In the genomic region with DNA sequence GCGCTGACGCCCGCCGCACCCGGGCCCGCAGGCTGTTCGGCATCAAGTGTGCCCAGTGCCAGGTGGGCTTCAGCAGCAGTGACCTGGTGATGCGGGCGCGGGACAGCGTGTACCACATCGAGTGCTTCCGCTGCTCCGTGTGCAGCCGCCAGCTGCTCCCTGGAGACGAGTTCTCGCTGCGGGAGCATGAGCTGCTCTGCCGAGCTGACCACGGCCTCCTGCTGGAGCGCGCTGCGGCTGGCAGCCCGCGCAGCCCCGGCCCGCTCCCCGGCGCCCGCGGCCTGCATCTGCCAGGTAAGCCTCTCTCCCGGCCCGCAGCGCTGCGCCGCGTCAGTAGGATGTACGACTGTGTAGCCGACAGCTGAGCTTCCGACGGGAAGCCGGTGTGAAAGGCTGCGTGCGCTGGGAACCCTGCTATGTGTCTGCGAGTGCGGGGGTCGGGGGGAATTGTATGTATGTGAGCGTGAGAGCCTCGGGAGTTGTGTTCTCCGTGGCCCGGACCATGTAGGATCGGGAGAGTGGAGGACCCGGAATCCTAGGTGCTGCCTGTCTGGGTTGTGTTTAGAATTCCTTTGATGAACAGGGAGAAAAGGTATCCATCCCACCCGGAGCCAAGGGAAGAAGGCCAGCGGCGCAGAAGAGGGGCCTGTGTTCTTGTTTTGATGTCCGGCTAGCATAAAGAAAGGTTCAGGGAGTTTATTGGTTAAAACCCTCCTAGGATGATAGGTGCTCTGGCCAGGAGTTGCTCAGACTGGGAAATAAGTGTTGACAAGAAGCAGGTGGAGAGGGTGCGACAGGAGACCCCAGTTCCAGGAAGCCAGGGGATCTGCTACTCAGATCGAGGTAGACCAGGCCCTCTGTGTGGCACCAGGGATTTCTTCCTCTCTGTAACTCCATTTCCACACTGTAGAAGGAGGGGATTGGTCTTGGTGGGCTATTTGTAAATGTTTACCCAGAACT, we compare ENCODE assay signal across 9 mouse cellular contexts. TPM values are rescaled to one million over a fixed set of nuclear protein-coding genes. Genes with fewer than 3 reads are reported as not detected.
A peak's percentile ranks its signal among the peaks of the same experiment; 100 is the strongest.
DNase-seq lines count a peak whose midpoint lies in the region; ATAC-seq and TF ChIP-seq lines count a peak whose summit lies in the region.
"Had no signal": no experiment of that assay in that cellular context is flagged by ENCODE, and none has a peak within 500 bp of the region (broad histone marks: within the 10 kb centered on the region; RNA-seq: fewer than 3 reads in every experiment).

No protein-coding gene starts in this region.

- H3K27me3 ChIP-seq in heart, postnatal 0 days (ENCODE audit: control insufficient read depth, insufficient read depth, low read length): peaks cover 98% of the 10 kb centered on the region
- peaks cover 95% of the 10 kb centered on the region for H3K27me3 ChIP-seq in limb, embryonic 12.5 days

- DNase-seq in gastrocnemius, postnatal 10 days: peak; percentile 27
- DNase-seq in gastrocnemius, postnatal 25 days: no peak
- DNase-seq in heart, postnatal 0 days (ENCODE audit: low spot score): no peak
- DNase-seq in retina, embryonic 14.5 days (ENCODE audit: low spot score): peak; percentile 45
- DNase-seq in right cerebral cortex, postnatal 10 days (ENCODE audit: low spot score in 2 of 2): no peak
- DNase-seq in spleen, postnatal 10 days (ENCODE audit: low spot score in 2 of 2): no peak

- no peak overlapping the region for H3K27ac ChIP-seq in bone marrow macrophage, adult 2 months (ENCODE audit: insufficient read depth, low read depth, low read length)
- H3K27ac ChIP-seq in heart, postnatal 0 days (ENCODE audit: low read depth): no peak overlapping the region
- no peak overlapping the region for H3K27ac ChIP-seq in limb, embryonic 12.5 days

- H3K36me3 ChIP-seq in heart, postnatal 0 days (replicated peaks; ENCODE audit: control insufficient read depth, insufficient read depth, low read length): no peaks in the 10 kb centered on the region
- no peaks in the 10 kb centered on the region for H3K36me3 ChIP-seq in limb, embryonic 12.5 days

- no peak for TF ChIP-seq CTCF in bone marrow macrophage, adult 2 months (IDR thresholded peaks at IDR 0.05; ENCODE audit: low read depth, low read length)
- no peak for TF ChIP-seq CTCF in heart, postnatal 0 days (IDR thresholded peaks at IDR 0.05; ENCODE audit: low read depth)

- no peak for TF ChIP-seq EP300 in heart, postnatal 0 days (IDR thresholded peaks at IDR 0.05; ENCODE audit: low read depth)

- peak overlapping the region; percentile 48 for H3K4me3 ChIP-seq in bone marrow macrophage, adult 2 months (ENCODE audit: insufficient read depth, low read length)
- peak overlapping the region; percentile 47 for H3K4me3 ChIP-seq in heart, postnatal 0 days (ENCODE audit: low read depth, low read length)
- peak overlapping the region; percentile 45 for H3K4me3 ChIP-seq in limb, embryonic 12.5 days (replicated peaks)

- TF ChIP-seq POLR2A in bone marrow macrophage, adult 2 months (IDR thresholded peaks at IDR 0.05; ENCODE audit: borderline replicate concordance, low read depth, low read length): no peak

- 4% methylated on average over 59 of the region's 59 CpGs for WGBS in heart, postnatal 0 days
- WGBS in limb, embryonic 12.5 days: 2% methylated on average over 59 of the region's 59 CpGs

- no peaks in the 10 kb centered on the region for H3K9me3 ChIP-seq in heart, postnatal 0 days (replicated peaks; ENCODE audit: control insufficient read depth, low read length)
- no peaks in the 10 kb centered on the region for H3K9me3 ChIP-seq in limb, embryonic 12.5 days

- ATAC-seq in heart, postnatal 0 days (ENCODE audit: insufficient read depth, low read depth): no peak
- ATAC-seq in limb, embryonic 12.5 days (ENCODE audit: insufficient number of reproducible peaks, insufficient read depth, low FRiP score, low TSS enrichment, low read depth): no peak

- peak overlapping the region; percentile 64 for H3K4me2 ChIP-seq in heart, postnatal 0 days (ENCODE audit: low read depth, low read length)
- H3K4me2 ChIP-seq in limb, embryonic 12.5 days: peak overlapping the region; percentile 71

- no peaks in the 10 kb centered on the region; the same call in 1 of the 2 replicates for H3K4me1 ChIP-seq in bone marrow macrophage, adult 2 months (ENCODE audit: control insufficient read depth, insufficient read depth, low read length)
- peaks cover 15% of the 10 kb centered on the region; the same call in 1 of the 2 replicates for H3K4me1 ChIP-seq in heart, postnatal 0 days (ENCODE audit: control insufficient read depth, insufficient read depth)
- H3K4me1 ChIP-seq in limb, embryonic 12.5 days (replicated peaks): peaks cover 64% of the 10 kb centered on the region

- H3K9ac ChIP-seq in heart, postnatal 0 days (replicated peaks; ENCODE audit: low read depth, low read length): no peak overlapping the region
- peak overlapping the region; percentile 47; the same call in 1 of the 2 replicates for H3K9ac ChIP-seq in limb, embryonic 12.5 days (replicated peaks)

RNA-seq across cellular contexts. Expression of a gene that starts 4.2 kb away (rescaled TPM):
- not detected for total RNA-seq in gastrocnemius, postnatal 10 days (2021)
- total RNA-seq in gastrocnemius, postnatal 25 days (2021): not detected
- not detected in 2 replicates for polyA plus RNA-seq in bone marrow macrophage, adult 2 months (2012; ENCODE audit: insufficient read depth, insufficient read length, missing spikeins)
- total RNA-seq in heart, postnatal 0 days (2014; rRNA removed; ENCODE audit: low replicate concordance): not detected in 2 replicates
- not detected in 2 replicates for polyA plus RNA-seq in heart, postnatal 0 days (2015; fragmentation: Nextera tagmentation; extraction: Ambion mirVana)
- 2.3 and 3.6 TPM in 2 replicates for polyA plus RNA-seq in limb, embryonic 12.5 days (2016; fragmentation: Nextera tagmentation; extraction: Ambion mirVana)
- polyA plus RNA-seq: cortical plate, adult 2 months had no signal

RNA-seq across cellular contexts. Expression of a gene that starts 30.6 kb away (rescaled TPM):
- 100 to 1,000 TPM; 216 to 261 TPM for total RNA-seq in gastrocnemius, postnatal 10 days (2021)
- total RNA-seq in gastrocnemius, postnatal 25 days (2021): 100 to 1,000 TPM; 245 to 247 TPM
- 70.4 and 70.5 TPM in 2 replicates for polyA plus RNA-seq in bone marrow macrophage, adult 2 months (2012; ENCODE audit: insufficient read depth, insufficient read length, missing spikeins)
- total RNA-seq in heart, postnatal 0 days (2014; rRNA removed; ENCODE audit: low replicate concordance): 85.6 and 94.5 TPM in 2 replicates
- polyA plus RNA-seq in heart, postnatal 0 days (2015; fragmentation: Nextera tagmentation; extraction: Ambion mirVana): 929 and 949 TPM in 2 replicates
- polyA plus RNA-seq in limb, embryonic 12.5 days (2016; fragmentation: Nextera tagmentation; extraction: Ambion mirVana): 183 and 192 TPM in 2 replicates

Comparison
In these comparisons a context has a peak if more than half of its experiments do, and no peak if none do; other contexts are left out.
1. DNase-seq: peak in gastrocnemius, postnatal 10 days (single experiment) and retina, embryonic 14.5 days (single experiment); none in gastrocnemius, postnatal 25 days (single experiment), heart, postnatal 0 days (single experiment), right cerebral cortex, postnatal 10 days (0 of 2) and spleen, postnatal 10 days (0 of 2).
2. Peak in every context shown above with its lines, with median percentiles within 50 percentile points of each other: H3K4me3 ChIP-seq.